Mouse (Mus musculus) CD4-positive, CD25-positive, alpha-beta regulatory T cell (primary cell): ENCODE results near the gene Galnt18. TPM values are rescaled to one million over a fixed set of nuclear protein-coding genes. Genes with fewer than 3 reads are reported as not detected.

Experiments used
- polyA plus RNA-seq: library from polyadenylated mRNA; unstranded; fragments of 100-300 nt; shearing (Covaris generic); gene quantifications from one replicate; pipeline ENCODE4 v1.2.1, GENCODE M21; 2017

Galnt18 gene
- polyA plus RNA-seq: 0.07 TPM

GRCm38 (mm10) chr7:111779504-111780242, at the start of gene Galnt18:
Gene Galnt18, minus strand, starts transcription at chr7:111779977.

Other genes with a start within 250 kb of the Galnt18 start
- gene Usp47, start 243.5 kb upstream of the Galnt18 start, polyA plus RNA-seq: 68.2 TPM